Mouse (Mus musculus): ENCODE data around the gene Gas6. TPM values are rescaled to one million over a fixed set of nuclear protein-coding genes. Genes with fewer than 3 reads are reported as not detected.

The Gas6 gene
- polyA plus RNA-seq, 1 experiment: 147 TPM

Other genes starting within 250 kb of the Gas6 start
- 0.19 and 0.41 TPM in 2 replicates for gene Adprhl1, start 240.3 kb downstream of the Gas6 start, polyA plus RNA-seq (2012; rRNA removed)
- gene Dcun1d2, start 206.4 kb downstream of the Gas6 start, polyA plus RNA-seq (2012; rRNA removed): 18.5 and 22.4 TPM in 2 replicates
- gene Tmco3, start 206.3 kb downstream of the Gas6 start, polyA plus RNA-seq (2012; rRNA removed): 22.4 and 28.7 TPM in 2 replicates
- 41.0 and 49.5 TPM in 2 replicates for gene Tfdp1, start 155.7 kb downstream of the Gas6 start, polyA plus RNA-seq (2012; rRNA removed)
- 0.23 and 0.58 TPM in 2 replicates for gene Atp4b, start 97.7 kb downstream of the Gas6 start, polyA plus RNA-seq (2012; rRNA removed)
- gene Grk1, start 89.4 kb downstream of the Gas6 start, polyA plus RNA-seq (2012; rRNA removed): 0.04 TPM in 1 of 2 replicates, not detected in the other
- 4.5 and 5.6 TPM in 2 replicates for gene Tmem255b, start 59.3 kb downstream of the Gas6 start, polyA plus RNA-seq (2012; rRNA removed)
- gene 1700029H14Rik, start 68.0 kb upstream of the Gas6 start, polyA plus RNA-seq (2012; rRNA removed): 3.1 and 3.4 TPM in 2 replicates
- gene Rasa3, start 183.1 kb upstream of the Gas6 start, polyA plus RNA-seq (2012; rRNA removed): 31.1 and 39.4 TPM in 2 replicates
- gene Cfap97d2, start 211.4 kb upstream of the Gas6 start, polyA plus RNA-seq (2012; rRNA removed): 0.26 and 0.37 TPM in 2 replicates